Mouse (Mus musculus) midbrain, embryonic 14.5 days (tissue): Measurements from ENCODE around the gene Dld. TPM values are rescaled to one million over a fixed set of nuclear protein-coding genes. Genes with fewer than 3 reads are reported as not detected.
A peak's percentile ranks its signal among the peaks of the same experiment; 100 is the strongest.

Experiments
- ATAC-seq: fragments of 200-750 bp; cut with Nextera tagmentation; 2 replicates; pipeline ENCODE4 v1.8.0; 2017; ENCODE audit warnings: moderate number of reproducible peaks, moderate library complexity; ENCODE audit not compliant: low FRiP score, low TSS enrichment
- DNase-seq: peaks from one replicate; pipeline ENCODE4 v3.0.0-alpha.2; 2015
- H3K27ac ChIP-seq: fragments of 300-500 bp; sonication (generic); replicated peaks from 2 replicates; pipeline ENCODE4 v1.5.1; 2014; ENCODE audit warnings: mild to moderate bottlenecking, low read depth, low read length, moderate library complexity
- H3K27me3 ChIP-seq: fragments of 300-500 bp; sonication (generic); 2 replicates; pipeline ENCODE4 v1.6.1; 2014; ENCODE audit warnings: low read length, control low read depth, mixed read lengths; ENCODE audit not compliant: control insufficient read depth, insufficient read depth
- H3K36me3 ChIP-seq: fragments of 300-500 bp; sonication (generic); 2 replicates; pipeline ENCODE4 v1.6.1; 2014; ENCODE audit warnings: low read length, control low read depth; ENCODE audit not compliant: control insufficient read depth, insufficient read depth
- H3K4me1 ChIP-seq: fragments of 300-500 bp; sonication (generic); 2 replicates; pipeline ENCODE4 v1.6.1; 2014; ENCODE audit warnings: mild to moderate bottlenecking, antibody characterized with exemption, low read length, control low read depth; ENCODE audit not compliant: control insufficient read depth, insufficient read depth
- H3K4me2 ChIP-seq: fragments of 300-500 bp; sonication (generic); 2 replicates; pipeline ENCODE4 v1.6.1; 2014; ENCODE audit warnings: mild to moderate bottlenecking, low read length, moderate library complexity
- H3K4me3 ChIP-seq: fragments of 300-500 bp; sonication (generic); replicated peaks from 2 replicates; pipeline ENCODE4 v1.5.1; 2014; ENCODE audit warnings: low read depth, low read length
- H3K9ac ChIP-seq: fragments of 300-500 bp; sonication (generic); replicated peaks from 2 replicates; pipeline ENCODE4 v1.6.1; 2014; ENCODE audit warnings: mild to moderate bottlenecking, low read length, moderate library complexity
- H3K9me3 ChIP-seq: fragments of 300-500 bp; sonication (generic); 2 replicates; pipeline ENCODE4 v1.6.1; 2016; ENCODE audit warnings: low read length, control low read depth, mixed read lengths; ENCODE audit not compliant: control insufficient read depth
- WGBS: fragments of 180-500 bp; shearing (Covaris S2); extraction: QIAGEN DNeasy Blood & Tissue Kit; methylation state at CpG from one replicate; pipeline ENCODE4 v1.1.7; 2014; 5-methylcytosine and 5-hydroxymethylcytosine counted together
- polyA plus RNA-seq: library from polyadenylated mRNA; unstranded; fragments of >200 nt; fragmentation: Nextera tagmentation; extraction: Ambion mirVana; gene quantifications from 2 replicates; pipeline ENCODE4 v1.2.1, GENCODE M21; 2014

Gene Dld
- polyA plus RNA-seq, 1 experiment from 2014 or later: 121 TPM

DNA sequence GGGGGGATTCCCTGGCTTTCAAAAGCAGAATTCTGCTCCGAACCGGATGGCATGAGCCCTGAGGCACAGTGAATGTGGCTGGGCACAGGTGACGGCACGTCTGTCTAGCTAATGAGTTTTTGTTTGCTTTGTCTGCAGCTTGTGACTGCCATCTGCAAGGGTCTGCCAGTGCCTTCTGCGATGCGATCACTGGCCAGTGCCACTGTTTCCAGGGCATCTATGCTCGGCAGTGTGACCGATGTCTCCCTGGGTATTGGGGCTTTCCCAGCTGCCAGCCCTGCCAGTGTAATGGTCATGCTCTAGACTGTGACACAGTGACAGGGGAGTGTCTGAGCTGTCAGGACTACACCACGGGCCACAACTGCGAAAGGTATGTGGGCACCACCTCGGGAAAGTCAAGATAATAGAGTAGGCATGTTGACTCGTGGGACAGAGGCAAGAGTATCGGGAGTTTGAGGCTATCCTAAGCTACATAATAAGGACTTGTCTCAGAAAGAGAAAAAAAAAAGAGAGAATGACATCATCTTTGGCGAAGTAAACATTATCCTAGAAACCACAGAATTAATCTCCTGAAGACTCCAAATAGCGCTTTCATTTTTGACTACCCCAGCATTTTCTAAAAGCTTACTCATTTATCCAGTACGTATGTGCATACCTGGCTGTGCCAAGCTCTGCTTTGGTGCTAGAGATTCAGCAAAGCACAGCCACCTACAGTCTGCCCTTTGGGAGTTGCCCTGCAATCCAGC, 48.3 kb downstream of the Dld start:
- no peak overlapping the region for H3K9ac ChIP-seq
- H3K4me1 ChIP-seq: no peaks in the 10 kb centered on the region
- no peaks in the 10 kb centered on the region for H3K27me3 ChIP-seq
- no peaks in the 10 kb centered on the region for H3K9me3 ChIP-seq
- no peak overlapping the region for H3K27ac ChIP-seq
- WGBS: 83% methylated on average over 16 of the region's 16 CpGs
- DNase-seq: no peak
- H3K36me3 ChIP-seq: no peaks in the 10 kb centered on the region
- H3K4me2 ChIP-seq: no peak overlapping the region
- peak; percentile 31; the same call in 1 of the 2 replicates for ATAC-seq
- H3K4me3 ChIP-seq: no peak overlapping the region

DNA sequence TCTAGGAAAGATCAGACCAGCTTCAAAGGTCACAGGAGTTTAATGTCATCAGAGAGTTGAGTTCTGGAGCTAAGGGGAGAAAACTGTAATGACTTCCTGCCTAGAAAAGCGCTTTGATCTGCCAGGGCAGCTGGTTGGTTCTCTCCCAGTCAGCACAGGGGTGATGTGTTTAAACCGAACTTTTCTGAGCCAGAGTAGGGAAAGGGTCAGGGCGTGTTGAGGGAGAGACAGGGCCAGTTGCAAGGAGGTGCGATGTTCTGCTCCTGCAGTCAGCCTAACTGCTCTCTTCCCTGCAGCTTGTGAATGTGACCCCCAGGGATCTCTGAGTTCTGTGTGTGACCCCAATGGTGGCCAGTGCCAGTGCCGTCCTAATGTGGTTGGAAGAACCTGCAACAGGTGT, 49.0 kb downstream of the Dld start:
- no peaks in the 10 kb centered on the region for H3K9me3 ChIP-seq
- H3K4me2 ChIP-seq: no peak overlapping the region
- DNase-seq: no peak
- H3K36me3 ChIP-seq: no peaks in the 10 kb centered on the region
- no peak overlapping the region for H3K9ac ChIP-seq
- 84% methylated on average over 5 of the region's 5 CpGs for WGBS
- no peaks in the 10 kb centered on the region for H3K27me3 ChIP-seq
- no peak overlapping the region for H3K4me3 ChIP-seq
- H3K27ac ChIP-seq: no peak overlapping the region
- no peaks in the 10 kb centered on the region for H3K4me1 ChIP-seq
- no peak for ATAC-seq

DNA sequence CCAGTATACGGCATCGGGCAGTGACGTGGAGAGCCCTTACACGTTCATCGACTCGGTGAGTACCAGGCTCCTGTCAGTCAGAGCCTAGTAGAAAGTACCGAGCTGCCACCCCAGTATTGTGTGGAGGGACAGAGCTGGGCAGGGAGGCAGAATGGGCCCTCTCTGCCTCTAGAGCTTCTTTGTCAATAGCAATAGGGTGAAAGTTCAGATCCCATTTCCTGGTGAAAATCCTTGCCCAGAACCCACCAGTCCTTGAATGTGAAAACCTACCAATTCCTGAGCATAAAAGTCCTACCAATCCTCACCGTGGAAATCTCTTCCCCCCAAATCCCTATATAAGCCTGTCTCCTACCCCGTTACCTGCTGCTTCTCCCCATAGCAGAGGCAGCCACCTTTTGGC, 51.0 kb downstream of the Dld start:
- DNase-seq (no peak), ATAC-seq (no peak)
- no peak overlapping the region for H3K4me2 ChIP-seq
- no peaks in the 10 kb centered on the region for H3K36me3 ChIP-seq
- H3K9ac ChIP-seq: no peak overlapping the region
- no peak overlapping the region for H3K27ac ChIP-seq
- H3K4me1 ChIP-seq: no peaks in the 10 kb centered on the region
- WGBS: 94% methylated on average over 9 of the region's 9 CpGs
- no peaks in the 10 kb centered on the region for H3K27me3 ChIP-seq
- no peaks in the 10 kb centered on the region for H3K9me3 ChIP-seq
- no peak overlapping the region for H3K4me3 ChIP-seq

DNA sequence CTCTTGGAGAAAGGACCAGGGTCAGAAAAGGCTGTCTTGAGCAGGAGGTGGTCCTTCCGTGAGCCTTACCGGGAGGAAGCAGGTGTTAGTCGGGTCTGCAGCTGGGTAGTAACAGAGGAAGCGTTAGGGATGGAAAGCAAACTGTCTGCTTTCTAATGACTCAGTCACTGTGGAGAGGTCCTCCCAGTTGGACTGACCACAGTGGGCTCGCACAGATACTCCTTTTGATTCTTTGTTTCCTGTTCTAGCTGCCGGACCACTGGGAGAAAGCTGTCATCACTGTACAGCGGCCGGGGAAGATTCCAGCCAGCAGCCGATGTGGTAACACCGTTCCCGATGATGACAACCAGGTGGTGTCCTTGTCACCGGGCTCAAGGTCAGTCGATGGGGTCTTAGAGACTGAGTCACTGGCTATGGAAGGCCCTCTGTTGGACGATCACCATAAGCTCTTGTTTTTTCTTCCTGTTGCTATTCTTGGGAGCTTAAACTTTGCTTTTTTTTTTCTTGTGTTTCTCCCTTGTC, 51.5 kb downstream of the Dld start:
- DNase-seq: no peak
- WGBS: 94% methylated on average over 14 of the region's 14 CpGs
- Histone ChIP-seq H3K4me2 (no peak overlapping the region), H3K9ac (no peak overlapping the region), H3K9me3 (no peaks in the 10 kb centered on the region), H3K27ac (no peak overlapping the region), H3K27me3 (no peaks in the 10 kb centered on the region), H3K4me1 (no peaks in the 10 kb centered on the region), H3K36me3 (no peaks in the 10 kb centered on the region), H3K4me3 (no peak overlapping the region)
- ATAC-seq: no peak

GRCm38 (mm10) chr12:31299126-31299525, 52.1 kb downstream of the Dld start:
- Histone ChIP-seq H3K4me1 (no peaks in the 10 kb centered on the region), H3K9ac (no peak overlapping the region), H3K4me3 (no peak overlapping the region), H3K9me3 (no peaks in the 10 kb centered on the region), H3K27me3 (no peaks in the 10 kb centered on the region), H3K4me2 (no peak overlapping the region), H3K27ac (no peak overlapping the region), H3K36me3 (no peaks in the 10 kb centered on the region)
- DNase-seq (no peak), ATAC-seq (no peak)
- 95% methylated on average over 3 of the region's 3 CpGs for WGBS

DNA sequence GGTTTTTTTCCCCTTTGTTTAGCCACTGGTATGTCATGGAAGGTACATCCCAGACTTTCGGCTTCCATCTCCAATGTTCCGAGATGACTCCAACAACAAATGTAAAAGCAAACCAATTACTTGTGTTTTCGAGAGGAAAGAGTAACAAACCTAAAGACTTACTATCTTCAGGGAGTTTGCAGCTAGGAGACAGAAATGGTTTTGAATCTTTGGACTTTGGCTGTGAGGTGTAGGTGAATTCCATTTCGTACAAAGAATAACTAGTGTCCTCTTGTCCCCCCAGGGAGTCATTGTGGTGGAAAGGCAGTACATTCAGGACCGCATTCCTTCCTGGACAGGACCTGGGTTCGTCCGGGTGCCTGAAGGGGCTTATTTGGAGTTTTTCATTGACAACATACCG, 52.7 kb downstream of the Dld start:
- H3K4me1 ChIP-seq: no peaks in the 10 kb centered on the region
- DNase-seq (no peak), ATAC-seq (no peak)
- H3K9ac ChIP-seq: no peak overlapping the region
- no peak overlapping the region for H3K4me3 ChIP-seq
- no peak overlapping the region for H3K27ac ChIP-seq
- H3K36me3 ChIP-seq: no peaks in the 10 kb centered on the region
- H3K9me3 ChIP-seq: no peaks in the 10 kb centered on the region
- H3K4me2 ChIP-seq: no peak overlapping the region
- 84% methylated on average over 8 of the region's 8 CpGs for WGBS
- no peaks in the 10 kb centered on the region for H3K27me3 ChIP-seq

DNA sequence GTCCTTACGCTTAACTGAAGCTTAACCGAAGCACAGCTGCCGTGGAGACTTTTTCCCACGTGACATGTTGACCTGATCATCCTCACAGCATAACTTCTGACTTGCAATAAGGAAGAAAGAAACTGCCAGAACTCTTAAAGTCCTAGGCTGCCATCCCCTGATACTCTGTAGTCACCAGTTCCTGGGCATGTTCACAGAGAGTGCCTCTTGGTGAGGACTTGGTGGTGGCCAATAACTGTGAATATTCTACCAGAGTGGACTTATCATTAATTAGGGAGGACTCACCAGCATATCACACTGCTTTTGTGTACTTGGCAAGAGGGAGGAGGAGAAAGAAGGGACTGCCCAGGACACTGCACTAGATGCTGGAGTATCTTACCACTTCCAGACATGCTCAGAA, 53.1 kb downstream of the Dld start:
- Histone ChIP-seq H3K9ac (no peak overlapping the region), H3K9me3 (no peaks in the 10 kb centered on the region), H3K36me3 (no peaks in the 10 kb centered on the region), H3K4me2 (no peak overlapping the region), H3K4me3 (no peak overlapping the region), H3K4me1 (no peaks in the 10 kb centered on the region), H3K27me3 (no peaks in the 10 kb centered on the region), H3K27ac (no peak overlapping the region)
- WGBS: 86% methylated on average over 4 of the region's 4 CpGs
- no peak for DNase-seq
- ATAC-seq: no peak

- Histone ChIP-seq H3K27me3 (no peaks in the 10 kb centered on the region), H3K9ac (no peak overlapping the region), H3K4me3 (no peak overlapping the region), H3K4me1 (no peaks in the 10 kb centered on the region), H3K9me3 (no peaks in the 10 kb centered on the region), H3K4me2 (no peak overlapping the region), H3K27ac (no peak overlapping the region), H3K36me3 (no peaks in the 10 kb centered on the region)
- no peak for ATAC-seq
- 82% methylated on average over 4 of the region's 4 CpGs for WGBS
- no peak for DNase-seq
Measured at GRCm38 (mm10) chr12:31296097-31296496, 55.2 kb downstream of the Dld start.

DNA sequence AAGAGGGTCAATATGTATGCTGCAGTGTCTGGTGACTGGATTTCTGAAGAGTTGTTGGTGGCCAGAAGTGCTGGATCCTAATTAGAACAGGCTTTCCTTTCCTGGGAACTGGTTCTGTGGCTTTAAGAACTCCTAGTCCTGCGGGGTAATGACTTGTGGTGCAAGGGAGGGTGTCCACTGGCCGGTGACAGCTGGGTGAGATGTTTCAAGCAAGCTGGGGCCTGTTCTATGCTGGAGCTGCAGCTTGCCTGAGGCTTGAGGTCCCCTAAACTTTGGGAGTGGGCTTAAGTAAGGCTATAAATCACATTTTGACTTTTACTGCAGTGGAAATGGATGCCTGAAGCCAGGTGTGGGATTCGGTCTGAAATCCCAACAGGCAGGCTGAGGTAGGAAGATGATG, 55.7 kb downstream of the Dld start:
- no peak overlapping the region for H3K4me3 ChIP-seq
- no peak overlapping the region for H3K9ac ChIP-seq
- no peaks in the 10 kb centered on the region for H3K27me3 ChIP-seq
- no peaks in the 10 kb centered on the region for H3K4me1 ChIP-seq
- H3K27ac ChIP-seq: no peak overlapping the region
- DNase-seq: no peak
- WGBS: 69% methylated on average over 3 of the region's 3 CpGs
- ATAC-seq: no peak
- no peak overlapping the region for H3K4me2 ChIP-seq
- no peaks in the 10 kb centered on the region for H3K36me3 ChIP-seq
- no peaks in the 10 kb centered on the region for H3K9me3 ChIP-seq
